8 mouse cellular contexts compared by ENCODE assay signal in genomic region chr2:30657674-30658479, GRCm38 (mm10).
DNase-seq lines count a peak whose midpoint lies in the region; ATAC-seq and TF ChIP-seq lines count a peak whose summit lies in the region.

No protein-coding gene starts in this region.

- peaks cover 74% of the 10 kb centered on the region for H3K4me1 ChIP-seq in embryonic facial prominence, embryonic 12.5 days
- H3K4me1 ChIP-seq in limb, embryonic 10.5 days, result peaks cover 94% of the 10 kb centered on the region
- peaks cover 90% of the 10 kb centered on the region for H3K4me1 ChIP-seq in midbrain, embryonic 15.5 days

- H3K9me3 ChIP-seq in embryonic facial prominence, embryonic 12.5 days, result 0 out of 2 replicates have a peak, but pooled peaks cover 3% of the 10 kb centered on the region
- no peaks in the 10 kb centered on the region for H3K9me3 ChIP-seq in limb, embryonic 10.5 days (replicated peaks)
- H3K9me3 ChIP-seq in midbrain, embryonic 15.5 days, result no peaks in the 10 kb centered on the region

- CTCF ChIA-PET in Patski (lab: Charles Lee), result interaction anchor here (1.2 to 3.9 kb wide), 5 partner anchors 9 to 62 kb away, joined by 3 to 15 read pairs (median 4); no protein-coding TSS in a partner anchor

- intact Hi-C loops in left cerebral cortex, adult 2 months (cut with DNase I), result loop anchor here (1.0 to 2.0 kb wide), 6 partner anchors 19 to 185 kb away; partner anchors contain the start of gene Cstad
- intact Hi-C loops in heart, postnatal 25 days (cut with DNase I), result loop anchor here (2.0 kb wide), 1 partner anchor 185 kb away; no protein-coding TSS in a partner anchor

- no peaks in the 10 kb centered on the region for H3K27me3 ChIP-seq in Patski
- no peaks in the 10 kb centered on the region for H3K27me3 ChIP-seq in embryonic facial prominence, embryonic 12.5 days
- no peaks in the 10 kb centered on the region for H3K27me3 ChIP-seq in limb, embryonic 10.5 days (ENCODE audit: low read depth, poor library complexity, severe bottlenecking)
- no peaks in the 10 kb centered on the region for H3K27me3 ChIP-seq in midbrain, embryonic 15.5 days (replicated peaks)

- peak overlapping the region; percentile 100 for H3K27ac ChIP-seq in left cerebral cortex, adult 2 months
- peak overlapping the region; percentile 99 for H3K27ac ChIP-seq in embryonic facial prominence, embryonic 12.5 days
- H3K27ac ChIP-seq in limb, embryonic 10.5 days, result peak overlapping the region; percentile 95
- peak overlapping the region; percentile 99 for H3K27ac ChIP-seq in midbrain, embryonic 15.5 days

- ATAC-seq in Patski, result peak; percentile 63
- peak; percentile 24 for ATAC-seq in embryonic facial prominence, embryonic 12.5 days (ENCODE audit: insufficient number of reproducible peaks, insufficient read depth, low FRiP score, low TSS enrichment)
- peak; percentile 59 for ATAC-seq in midbrain, embryonic 15.5 days (replicated peaks)

- peak overlapping the region; percentile 63 for H3K4me2 ChIP-seq in embryonic facial prominence, embryonic 12.5 days (replicated peaks)
- peak overlapping the region; percentile 56 for H3K4me2 ChIP-seq in midbrain, embryonic 15.5 days

- TF ChIP-seq CTCF in left cerebral cortex, adult 2 months (IDR thresholded peaks at IDR 0.05), result no peak
- TF ChIP-seq CTCF in Patski (IDR thresholded peaks at IDR 0.05), result no peak

- no peak for DNase-seq in left cerebral cortex, adult 2 months (ENCODE audit: extremely low spot score in 1 of 2, low spot score in 2 of 2)
- no peak for DNase-seq in left cerebral cortex, adult 11 months (ENCODE audit: low spot score)
- DNase-seq in Patski (ENCODE audit: low read depth, low spot score), result peak; percentile 77
- peak; percentile 47 for DNase-seq in heart, postnatal 25 days (ENCODE audit: low spot score)
- DNase-seq in limb, embryonic 10.5 days (ENCODE audit: low spot score), result peak; percentile 74
- peak; percentile 52 to 56 for DNase-seq in thymus, postnatal 10 days (ENCODE audit: low spot score in 2 of 2)

- H3K4me3 ChIP-seq in left cerebral cortex, adult 2 months, result peak overlapping the region; percentile 44
- peak overlapping the region; percentile 25 for H3K4me3 ChIP-seq in embryonic facial prominence, embryonic 12.5 days
- peak overlapping the region; percentile 53 for H3K4me3 ChIP-seq in limb, embryonic 10.5 days
- peak overlapping the region; percentile 28 for H3K4me3 ChIP-seq in midbrain, embryonic 15.5 days

- H3K36me3 ChIP-seq in embryonic facial prominence, embryonic 12.5 days, result no peaks in the 10 kb centered on the region
- H3K36me3 ChIP-seq in limb, embryonic 10.5 days, result no peaks in the 10 kb centered on the region
- H3K36me3 ChIP-seq in midbrain, embryonic 15.5 days (replicated peaks), result no peaks in the 10 kb centered on the region

- POLR2A ChIA-PET in Patski (lab: Charles Lee), result interaction anchor here (0.7 to 3.9 kb wide), 18 partner anchors 10 to 186 kb away, joined by 3 to 42 read pairs (median 4); partner anchors contain the start of genes Cstad and Ier5l

- H3K9ac ChIP-seq in embryonic facial prominence, embryonic 12.5 days, result peak overlapping the region; percentile 47; the same call in 1 of the 2 replicates
- peak overlapping the region; percentile 46 for H3K9ac ChIP-seq in midbrain, embryonic 15.5 days

- under 1% methylated on average over 42 of the region's 42 CpGs for WGBS in embryonic facial prominence, embryonic 12.5 days
- under 1% methylated on average over 42 of the region's 42 CpGs for WGBS in limb, embryonic 10.5 days
- under 1% methylated on average over 42 of the region's 42 CpGs for WGBS in midbrain, embryonic 15.5 days

- in situ Hi-C loops in Patski (cut with MboI; ENCODE audit: low pct_unique_long_range_greater_than_20kb), result no loop called here

Comparison
In these comparisons a context has a peak if more than half of its experiments do, and no peak if none do; other contexts are left out.
1. DNase-seq: peak in Patski (single experiment), heart, postnatal 25 days (single experiment), limb, embryonic 10.5 days (single experiment) and thymus, postnatal 10 days (2 of 2); none in left cerebral cortex, adult 2 months (0 of 2) and left cerebral cortex, adult 11 months (single experiment).
2. Peak in every context shown above with its lines, with median percentiles within 50 percentile points of each other: H3K27ac ChIP-seq, H3K4me3 ChIP-seq and ATAC-seq.